In genomic region chr11:110813137-110813536, GRCm38 (mm10) we compare ENCODE assay signal across 20 mouse cellular contexts.
A peak's percentile ranks its signal among the peaks of the same experiment; 100 is the strongest.
DNase-seq lines count a peak whose midpoint lies in the region; ATAC-seq and TF ChIP-seq lines count a peak whose summit lies in the region.
"Had no signal": no experiment of that assay in that cellular context is flagged by ENCODE, and none has a peak within 500 bp of the region (broad histone marks: within the 10 kb centered on the region; RNA-seq: fewer than 3 reads in every experiment).

No protein-coding gene starts in this region.

- DNase-seq in heart, postnatal 10 days: peak; percentile 9 to 17
- DNase-seq in heart, postnatal 36 days: no peak
- peak; percentile 18 for DNase-seq in kidney, postnatal 10 days
- no peak for DNase-seq in kidney, postnatal 25 days
- peak; percentile 17 for DNase-seq in Muller cell, postnatal 12 days (ENCODE audit: inconsistent ontology term)
- DNase-seq in thymus, postnatal 0 days (ENCODE audit: low spot score): no peak
- DNase-seq: adrenal gland, postnatal 25 days; B cell, adult 2 months; cerebellum, adult 11-12 months; cerebellum, adult 9-11 months had no signal

- 0 out of 2 replicates have a peak, but pooled peaks cover 2% of the 10 kb centered on the region for H3K4me1 ChIP-seq in embryonic fibroblast, embryonic 13.5 days (ENCODE audit: control insufficient read depth, insufficient read depth, low read length)
- H3K4me1 ChIP-seq: embryonic facial prominence, embryonic 15.5 days; forebrain, embryonic 10.5 days; liver, embryonic 15.5 days; lung, embryonic 15.5 days; neural tube, embryonic 13.5 days had no signal

- H3K4me3 ChIP-seq in embryonic fibroblast, embryonic 13.5 days (ENCODE audit: insufficient read depth, low read length): no peak overlapping the region
- H3K4me3 ChIP-seq: embryonic facial prominence, embryonic 15.5 days; forebrain, embryonic 10.5 days; forebrain, embryonic 15.5 days; liver, embryonic 15.5 days; lung, embryonic 15.5 days; neural tube, embryonic 13.5 days had no signal

- intact Hi-C loops in heart, postnatal 10 days (cut with DNase I): no loop called here
- intact Hi-C loops in heart, postnatal 36 days (cut with DNase I): no loop called here

- TF ChIP-seq CTCF in embryonic fibroblast, embryonic 13.5 days (IDR thresholded peaks at IDR 0.05; ENCODE audit: borderline replicate concordance, insufficient read depth, low read length): no peak

- ATAC-seq in CD4-positive, CD25-positive, alpha-beta regulatory T cell, adult 4 months: no peak
- ATAC-seq: forebrain, embryonic 15.5 days; intestine, postnatal 0 days had no signal

- H3K27ac ChIP-seq in embryonic fibroblast, embryonic 13.5 days (ENCODE audit: insufficient read depth, low read length): 0 out of 2 replicates have a peak overlapping the region, but pooled peaks have one; percentile 36
- H3K27ac ChIP-seq: embryonic facial prominence, embryonic 15.5 days; forebrain, embryonic 10.5 days; forebrain, embryonic 15.5 days; hindbrain, embryonic 14.5 days; liver, embryonic 15.5 days; lung, embryonic 15.5 days; neural tube, embryonic 13.5 days had no signal

- no peak for TF ChIP-seq POLR2A in embryonic fibroblast, embryonic 13.5 days (IDR thresholded peaks at IDR 0.05; ENCODE audit: low read depth, low read length)

Comparison
In these comparisons a context has a peak if more than half of its experiments do, and no peak if none do; other contexts are left out.
1. DNase-seq: peak in heart, postnatal 10 days (2 of 2), kidney, postnatal 10 days (single experiment) and Muller cell, postnatal 12 days (single experiment); none in heart, postnatal 36 days (0 of 2), kidney, postnatal 25 days (0 of 2) and thymus, postnatal 0 days (single experiment).